In the genomic region with DNA sequence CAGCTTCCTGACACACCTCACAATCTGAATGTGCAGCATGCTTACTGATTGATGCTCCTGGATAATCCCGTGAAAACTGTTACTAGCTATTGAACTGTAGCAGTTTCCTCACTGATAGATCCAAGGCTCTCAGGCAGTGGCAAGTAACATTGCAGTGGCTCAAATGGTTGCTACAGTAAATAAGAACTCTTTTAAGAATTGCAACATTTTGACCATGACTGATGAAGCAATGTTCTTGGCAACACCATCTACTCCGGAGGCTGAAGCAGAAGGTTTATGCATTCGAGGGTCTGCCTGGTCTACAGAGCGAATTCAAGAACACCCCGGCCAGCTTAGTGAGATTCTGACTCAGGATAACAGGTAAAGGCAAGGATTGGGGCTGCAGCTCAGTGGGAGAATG, we compare ENCODE assay signal across 29 mouse cellular contexts.
DNase-seq lines count a peak whose midpoint lies in the region; ATAC-seq and TF ChIP-seq lines count a peak whose summit lies in the region.
"Had no signal": no experiment of that assay in that cellular context is flagged by ENCODE, and none has a peak within 500 bp of the region (broad histone marks: within the 10 kb centered on the region; RNA-seq: fewer than 3 reads in every experiment).

No protein-coding gene starts in this region.

- no peak overlapping the region for H3K9ac ChIP-seq in heart, adult 2 months (ENCODE audit: low read depth, low read length)
- no peak overlapping the region for H3K9ac ChIP-seq in lung, embryonic 16.5 days (ENCODE audit: low read length)
- H3K9ac ChIP-seq in liver, postnatal 0 days (replicated peaks): no peak overlapping the region
- H3K9ac ChIP-seq: embryonic facial prominence, embryonic 12.5 days; embryonic facial prominence, embryonic 15.5 days; forebrain, postnatal 0 days; heart, embryonic 13.5 days; hindbrain, embryonic 14.5 days had no signal

- no peak overlapping the region for H3K4me3 ChIP-seq in heart, adult 2 months
- H3K4me3 ChIP-seq in lung, embryonic 16.5 days (ENCODE audit: low read length): no peak overlapping the region
- no peak overlapping the region for H3K4me3 ChIP-seq in lung, adult 2 months (replicated peaks; ENCODE audit: extremely low read depth, low read depth, low read length)
- H3K4me3 ChIP-seq in liver, postnatal 0 days (ENCODE audit: low read depth, low read length): no peak overlapping the region
- H3K4me3 ChIP-seq: embryonic facial prominence, embryonic 12.5 days; embryonic facial prominence, embryonic 15.5 days; gastrocnemius, adult 2 months; heart, embryonic 10.5 days; heart, embryonic 13.5 days had no signal

- TF ChIP-seq EP300 in heart, adult 2 months (IDR thresholded peaks at IDR 0.05; ENCODE audit: insufficient read depth, low read depth, low read length): no peak
- TF ChIP-seq EP300 in liver, postnatal 0 days (IDR thresholded peaks at IDR 0.05; ENCODE audit: low read depth): no peak

- no peaks in the 10 kb centered on the region for H3K27me3 ChIP-seq in heart, adult 2 months (ENCODE audit: control insufficient read depth, insufficient read depth, low read length)
- H3K27me3 ChIP-seq in lung, embryonic 16.5 days (ENCODE audit: control insufficient read depth, insufficient read depth, low read depth, low read length): peaks cover 2% of the 10 kb centered on the region; the same call in 1 of the 2 replicates
- H3K27me3 ChIP-seq in liver, postnatal 0 days (ENCODE audit: insufficient read depth, low read length): no peaks in the 10 kb centered on the region
- H3K27me3 ChIP-seq: CH12.LX; embryonic facial prominence, embryonic 12.5 days; embryonic facial prominence, embryonic 15.5 days; heart, embryonic 13.5 days had no signal

- intact Hi-C loops in heart, adult 2 months (cut with DNase I): no loop called here

- WGBS in heart, adult 2 months: 73% methylated on average over 5 of the region's 5 CpGs
- WGBS in lung, embryonic 16.5 days: 60% methylated on average over 5 of the region's 5 CpGs
- WGBS in lung, adult 2 months: 55% methylated on average over 5 of the region's 5 CpGs
- WGBS in liver, postnatal 0 days (ENCODE audit: insufficient replicate concordance): 70% methylated on average over 5 of the region's 5 CpGs

- TF ChIP-seq POLR2A in heart, adult 2 months (IDR thresholded peaks at IDR 0.05; ENCODE audit: insufficient read depth, low read depth, low read length): no peak
- no peak for TF ChIP-seq POLR2A in lung, adult 2 months (IDR thresholded peaks at IDR 0.05; ENCODE audit: borderline replicate concordance, extremely low read depth, low read depth, low read length)

- H3K9me3 ChIP-seq in lung, embryonic 16.5 days (ENCODE audit: control insufficient read depth, low read length): peaks cover 3% of the 10 kb centered on the region; the same call in 1 of the 2 replicates
- H3K9me3 ChIP-seq in liver, postnatal 0 days (ENCODE audit: low read length): no peaks in the 10 kb centered on the region
- H3K9me3 ChIP-seq: embryonic facial prominence, embryonic 12.5 days; embryonic facial prominence, embryonic 15.5 days; heart, embryonic 10.5 days; heart, embryonic 13.5 days had no signal

- no peaks in the 10 kb centered on the region for H3K36me3 ChIP-seq in heart, adult 2 months (ENCODE audit: control insufficient read depth, insufficient read depth, low read length)
- no peaks in the 10 kb centered on the region for H3K36me3 ChIP-seq in lung, embryonic 16.5 days (ENCODE audit: control insufficient read depth, insufficient read depth, low read length)
- no peaks in the 10 kb centered on the region for H3K36me3 ChIP-seq in liver, postnatal 0 days (replicated peaks; ENCODE audit: insufficient read depth, low read length)
- H3K36me3 ChIP-seq: embryonic facial prominence, embryonic 12.5 days; embryonic facial prominence, embryonic 15.5 days; G1E; heart, embryonic 10.5 days; heart, embryonic 13.5 days had no signal

- H3K79me2 ChIP-seq in heart, adult 2 months (replicated peaks; ENCODE audit: control insufficient read depth, insufficient read depth, low read length): no peaks in the 10 kb centered on the region

- H3K4me2 ChIP-seq in lung, embryonic 16.5 days (ENCODE audit: low read depth, low read length): no peak overlapping the region
- H3K4me2 ChIP-seq in liver, postnatal 0 days (ENCODE audit: low read depth, low read length): no peak overlapping the region
- H3K4me2 ChIP-seq: embryonic facial prominence, embryonic 12.5 days; embryonic facial prominence, embryonic 15.5 days; heart, embryonic 13.5 days; hindbrain, embryonic 14.5 days had no signal

- H3K27ac ChIP-seq in heart, adult 2 months: no peak overlapping the region
- no peak overlapping the region for H3K27ac ChIP-seq in lung, embryonic 16.5 days (ENCODE audit: low read length)
- H3K27ac ChIP-seq in liver, postnatal 0 days (ENCODE audit: low read depth): no peak overlapping the region
- H3K27ac ChIP-seq: embryonic facial prominence, embryonic 12.5 days; embryonic facial prominence, embryonic 15.5 days; gastrocnemius, adult 2 months; heart, embryonic 10.5 days; heart, embryonic 13.5 days; hindbrain, embryonic 14.5 days; hindbrain, postnatal 0 days had no signal

- H3K4me1 ChIP-seq in heart, adult 2 months (ENCODE audit: control insufficient read depth, insufficient read depth, low read length): no peaks in the 10 kb centered on the region
- no peaks in the 10 kb centered on the region; the same call in none of the 2 replicates for H3K4me1 ChIP-seq in lung, embryonic 16.5 days (replicated peaks; ENCODE audit: control insufficient read depth, insufficient read depth, low read length)
- peaks cover 2% of the 10 kb centered on the region; the same call in 1 of the 2 replicates for H3K4me1 ChIP-seq in lung, adult 2 months (ENCODE audit: control insufficient read depth, insufficient read depth, low read length)
- no peaks in the 10 kb centered on the region for H3K4me1 ChIP-seq in liver, postnatal 0 days (ENCODE audit: insufficient read depth)
- H3K4me1 ChIP-seq: embryonic facial prominence, embryonic 12.5 days; embryonic facial prominence, embryonic 15.5 days had no signal

- no peak for TF ChIP-seq CTCF in heart, adult 2 months (IDR thresholded peaks at IDR 0.05)
- no peak for TF ChIP-seq CTCF in lung, adult 2 months (IDR thresholded peaks at IDR 0.05; ENCODE audit: insufficient read depth, low read length)
- no peak for TF ChIP-seq CTCF in liver, postnatal 0 days (IDR thresholded peaks at IDR 0.05; ENCODE audit: low read depth)

- ATAC-seq in lung, embryonic 16.5 days (ENCODE audit: low read depth): peak; percentile 53; the same call in 1 of the 2 replicates
- ATAC-seq in liver, postnatal 0 days: no peak
- ATAC-seq: forebrain, embryonic 14.5 days; forebrain, postnatal 0 days; hindbrain, postnatal 0 days had no signal

- peak; percentile 12 for DNase-seq in heart, adult 11 months
- DNase-seq in heart, adult 2 months: no peak
- no peak for DNase-seq in lung, adult 2 months
- peak; percentile 31 for DNase-seq in adipocyte (ENCODE audit: low spot score)
- peak; percentile 23 for DNase-seq in lung, postnatal 25 days (ENCODE audit: low spot score)
- DNase-seq in liver, postnatal 0 days: no peak
- no peak for DNase-seq in thymus, postnatal 10 days (ENCODE audit: low spot score in 2 of 2)
- DNase-seq: adrenal gland, postnatal 14 days; B cell, adult 2 months; cerebellum, adult 11 months; cerebellum, adult 2 months; cerebellum, adult 9-11 months; cerebellum, postnatal 25 days; forebrain, postnatal 0 days; gastrocnemius, adult 2 months; gastrocnemius, postnatal 14 days; heart, adult 18-20 months; heart, postnatal 14 days; heart, postnatal 4 days had no signal

Comparison
In these comparisons a context has a peak if more than half of its experiments do, and no peak if none do; other contexts are left out.
1. DNase-seq: peak in heart, adult 11 months (single experiment), adipocyte (single experiment) and lung, postnatal 25 days (single experiment); none in heart, adult 2 months (0 of 2), lung, adult 2 months (single experiment), liver, postnatal 0 days (single experiment) and thymus, postnatal 10 days (0 of 2).